Mouse (Mus musculus): ENCODE measurements around the gene Wfikkn1. TPM values are rescaled to one million over a fixed set of nuclear protein-coding genes. Genes with fewer than 3 reads are reported as not detected.
"Not testable (repeated sequence)": the region's sequence is repeated elsewhere in the genome, so short reads cannot be mapped to it uniquely, and the experiment has no call there.

Gene Wfikkn1
- total RNA-seq, 2 experiments from 2014 or later: 1.7 TPM; not detected in 1

DNA sequence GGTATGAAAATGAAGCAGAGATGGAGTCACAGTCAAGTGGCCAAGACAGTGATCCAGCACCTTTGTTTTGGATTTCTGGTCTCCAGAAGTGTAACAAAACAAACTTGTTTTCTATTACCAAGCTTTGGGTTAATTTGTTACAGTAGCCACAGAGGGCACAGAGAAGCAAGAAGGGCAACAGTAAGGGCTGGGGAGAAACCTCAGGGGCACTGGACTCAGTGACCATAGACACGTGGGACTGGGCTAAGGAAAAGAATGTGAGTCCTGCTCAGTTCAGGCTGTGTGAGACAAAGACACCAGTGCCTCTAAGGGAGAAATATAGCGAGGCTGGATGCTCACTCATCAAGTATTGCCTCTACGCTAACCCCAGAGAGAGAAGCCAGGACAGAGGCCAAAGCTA, 8.0 kb downstream of the Wfikkn1 start:
- no peak for ATAC-seq (replicated peaks; ENCODE audit: low FRiP score, poor library complexity, severe bottlenecking)

DNA sequence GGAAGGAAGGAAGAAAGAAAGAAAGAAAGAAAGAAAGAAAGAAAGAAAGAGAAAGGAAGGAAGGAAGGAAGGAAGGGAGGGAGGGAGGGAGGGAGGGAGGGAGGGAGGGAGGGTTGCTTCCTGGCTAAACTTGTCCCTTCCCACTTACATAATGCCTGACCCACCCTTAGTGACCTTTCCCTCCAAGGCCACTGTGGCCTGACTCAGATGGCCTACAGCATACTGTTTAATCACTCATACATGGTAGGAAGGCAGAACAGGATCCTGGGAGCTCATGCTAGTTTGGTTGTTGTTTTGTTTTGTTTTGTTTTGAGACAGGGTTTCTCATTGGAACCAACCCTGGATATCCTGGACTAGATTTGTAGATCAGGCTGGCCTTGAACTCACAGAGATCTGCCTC, 9.1 kb downstream of the Wfikkn1 start:
- not testable (repeated sequence) for ATAC-seq (replicated peaks; ENCODE audit: low FRiP score, poor library complexity, severe bottlenecking)

DNA sequence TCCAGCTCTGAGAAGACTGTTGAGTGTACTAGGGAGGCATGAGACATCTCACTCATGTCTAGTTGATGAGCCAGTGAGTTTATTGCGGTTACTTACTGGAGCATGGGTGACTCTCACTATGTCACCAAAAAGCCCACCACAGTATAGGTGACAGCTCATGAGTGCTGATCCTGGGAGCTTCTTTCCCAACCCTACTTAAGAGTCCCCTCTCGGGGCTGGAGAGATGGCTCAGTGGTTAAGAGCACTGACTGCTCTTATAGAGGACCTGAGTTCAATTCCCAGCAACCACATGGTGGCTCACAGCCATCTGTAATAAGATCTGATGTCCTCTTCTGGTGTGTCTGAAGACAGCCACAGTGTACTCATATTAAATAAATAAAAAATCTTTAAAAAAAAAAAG, 10.7 kb downstream of the Wfikkn1 start:
- ATAC-seq (replicated peaks; ENCODE audit: low FRiP score, poor library complexity, severe bottlenecking): no peak

DNA sequence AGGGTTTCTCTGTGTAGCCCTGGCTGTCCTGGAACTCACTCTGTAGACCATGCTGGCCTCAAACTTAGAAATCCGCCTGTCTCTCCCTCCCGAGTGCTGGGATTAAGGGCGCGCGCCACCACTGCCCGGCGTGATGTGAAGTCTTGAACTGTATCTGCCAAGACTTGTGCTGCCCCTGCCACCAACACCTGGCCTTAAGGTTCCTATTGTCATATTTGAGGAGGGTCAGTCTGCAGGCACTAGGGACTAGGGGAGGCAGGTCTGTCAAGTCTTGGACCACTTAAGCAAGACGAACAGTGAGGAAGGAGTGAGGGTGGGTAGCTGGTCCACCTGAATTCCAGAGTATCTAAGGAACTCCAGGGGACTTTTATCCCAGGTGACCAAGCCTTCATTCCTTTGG, 11.2 kb downstream of the Wfikkn1 start:
- ATAC-seq (replicated peaks; ENCODE audit: low FRiP score, poor library complexity, severe bottlenecking): no peak

DNA sequence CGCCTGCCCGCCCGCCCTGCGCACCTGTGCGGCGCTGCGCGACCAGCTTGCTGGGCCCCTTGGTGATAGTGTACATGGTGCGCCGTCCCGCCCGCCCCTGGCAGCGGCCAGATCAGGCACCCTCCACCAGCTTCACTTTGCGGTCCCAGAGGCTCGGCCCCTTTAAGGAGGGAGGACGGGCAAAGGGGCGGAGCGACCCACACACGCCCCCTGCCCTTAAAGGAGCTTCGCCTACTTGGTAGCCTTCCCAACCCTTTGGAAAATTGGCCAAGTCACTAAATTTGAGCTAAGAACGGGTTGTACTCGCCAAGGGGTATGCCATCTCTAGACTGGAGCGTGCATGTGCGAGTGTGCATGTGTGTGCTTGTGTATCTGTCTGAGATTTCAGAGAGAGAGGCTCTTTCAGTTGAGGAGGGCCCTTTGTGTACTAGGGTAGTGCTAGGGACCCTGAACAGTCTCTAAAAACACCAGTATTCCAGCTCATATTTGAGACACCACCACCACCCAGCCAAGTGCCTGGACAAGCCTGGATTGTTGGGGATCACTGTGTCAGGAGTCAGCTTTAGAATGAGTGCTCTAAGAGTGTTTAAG, 12.0 kb downstream of the Wfikkn1 start, which contains the start of gene Mcrip2:
TSS of gene Mcrip2 (minus strand) at position 164 of the 591 bp plus-strand sequence.
- no peak for ATAC-seq (replicated peaks; ENCODE audit: low FRiP score, poor library complexity, severe bottlenecking)

DNA sequence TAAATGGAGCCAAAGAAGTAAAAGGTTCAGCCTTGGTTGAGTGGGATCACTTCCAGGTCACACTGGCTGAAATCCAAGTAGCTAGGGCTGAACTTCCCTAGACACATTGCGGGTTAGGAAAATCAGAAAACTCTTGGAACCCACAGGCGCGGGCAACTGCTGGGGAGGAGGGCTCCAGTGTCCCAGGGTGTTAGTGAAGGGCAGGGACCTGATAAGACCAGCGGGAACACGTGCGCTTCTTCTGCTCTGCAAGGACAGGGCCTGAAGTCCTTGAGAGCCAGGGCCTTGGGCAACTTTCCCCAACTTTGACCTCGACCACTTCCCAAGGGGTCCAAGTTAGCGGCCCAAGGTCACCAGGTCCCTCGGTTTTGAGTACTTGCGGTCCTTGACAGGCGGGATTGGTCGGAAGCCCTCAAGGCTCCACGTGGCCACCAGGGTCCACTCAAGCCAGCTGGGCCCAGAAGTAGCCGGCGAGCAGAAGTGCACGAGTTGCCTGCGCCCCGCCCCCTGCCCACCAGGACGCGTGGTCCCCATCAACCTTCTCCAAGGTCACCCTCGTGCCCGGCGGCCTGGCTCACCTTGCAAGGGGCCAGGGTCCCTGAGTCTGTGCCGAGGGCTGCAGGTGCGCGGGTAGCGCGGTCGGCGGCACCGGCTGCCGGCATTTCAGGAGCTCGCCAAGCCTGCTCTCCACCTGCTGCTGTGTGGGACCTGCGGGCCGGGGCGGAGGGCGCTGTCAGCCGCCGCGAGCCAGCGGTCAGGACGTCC, 12.6 kb downstream of the Wfikkn1 start:
- ATAC-seq (replicated peaks; ENCODE audit: low FRiP score, poor library complexity, severe bottlenecking): peak; percentile 61

DNA sequence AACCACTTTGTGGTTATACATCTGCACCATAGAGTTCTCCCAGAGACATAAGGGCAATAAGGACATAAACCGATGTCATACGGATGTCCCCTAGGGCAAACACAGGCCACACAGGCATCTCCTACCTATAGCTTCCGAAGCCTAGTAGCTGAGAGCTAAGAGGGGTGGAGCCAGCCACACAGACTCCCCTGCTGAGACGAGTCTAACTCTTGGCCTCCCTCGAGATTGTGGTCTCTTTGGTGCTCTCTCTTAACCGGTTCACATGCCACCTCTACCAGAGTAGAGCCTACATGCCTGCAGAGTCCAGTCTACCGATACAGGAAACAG, 13.2 kb downstream of the Wfikkn1 start:
- no peak for ATAC-seq (replicated peaks; ENCODE audit: low FRiP score, poor library complexity, severe bottlenecking)

DNA sequence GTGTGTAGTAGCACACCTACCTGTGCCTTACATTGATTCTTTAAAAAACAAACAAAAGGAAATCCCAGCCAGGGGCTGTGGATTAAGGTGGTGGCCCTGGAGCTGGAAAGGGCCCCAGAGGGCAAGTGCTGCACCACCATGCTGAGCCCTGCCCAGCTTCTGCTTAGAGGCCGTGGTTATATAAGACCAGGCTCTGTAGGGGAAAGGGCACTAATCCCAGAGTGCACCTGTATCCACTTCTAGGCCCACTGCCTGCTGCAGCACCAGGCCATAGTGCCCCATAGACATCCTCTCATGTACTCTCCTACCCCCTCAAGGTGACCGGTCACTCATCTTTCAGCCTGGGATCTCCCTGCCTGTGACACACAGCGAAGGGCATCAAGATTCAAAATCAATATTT, 14.5 kb downstream of the Wfikkn1 start:
- ATAC-seq (replicated peaks; ENCODE audit: low FRiP score, poor library complexity, severe bottlenecking): no peak

DNA sequence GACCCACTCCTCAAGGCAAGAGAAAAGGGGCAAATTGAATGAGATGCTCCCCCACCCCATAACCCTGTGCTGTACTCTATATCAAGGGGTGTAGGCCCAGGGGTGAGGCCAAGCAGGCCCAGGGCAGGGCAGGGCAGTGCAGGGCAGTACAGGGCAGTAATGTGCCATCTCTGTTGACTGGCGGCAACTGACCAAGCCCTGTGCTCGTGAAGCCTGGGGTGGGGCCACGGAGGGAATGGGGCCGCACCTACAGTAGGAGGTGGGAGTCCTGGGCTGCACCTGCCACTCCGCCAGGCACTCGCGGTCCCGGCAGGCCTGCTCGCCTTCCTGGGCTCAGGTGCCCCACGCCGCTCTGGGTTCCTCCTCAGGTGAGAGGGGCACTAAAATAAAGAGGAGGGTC, 15.4 kb downstream of the Wfikkn1 start:
- ATAC-seq (replicated peaks; ENCODE audit: low FRiP score, poor library complexity, severe bottlenecking): no peak

DNA sequence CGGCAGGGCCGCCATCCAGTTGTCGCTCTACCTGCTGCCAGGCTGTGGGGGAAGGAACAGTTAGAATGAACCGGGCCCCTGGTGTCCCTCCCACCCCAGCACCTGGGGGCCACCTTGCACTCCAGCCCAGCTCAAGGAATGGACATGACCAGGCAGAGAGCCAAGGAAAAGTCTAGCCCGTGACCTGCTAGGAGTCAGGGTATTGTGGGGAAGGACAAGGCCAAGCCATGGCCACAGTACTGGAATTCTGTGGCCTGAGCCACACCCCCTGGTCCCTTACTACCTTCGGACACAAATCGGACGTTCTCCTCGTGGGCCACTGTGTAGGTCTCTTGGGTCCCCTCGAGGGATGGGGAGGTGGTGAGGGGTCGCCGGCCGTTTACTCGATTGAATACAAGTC, 16.3 kb downstream of the Wfikkn1 start:
- ATAC-seq (replicated peaks; ENCODE audit: low FRiP score, poor library complexity, severe bottlenecking): no peak

DNA sequence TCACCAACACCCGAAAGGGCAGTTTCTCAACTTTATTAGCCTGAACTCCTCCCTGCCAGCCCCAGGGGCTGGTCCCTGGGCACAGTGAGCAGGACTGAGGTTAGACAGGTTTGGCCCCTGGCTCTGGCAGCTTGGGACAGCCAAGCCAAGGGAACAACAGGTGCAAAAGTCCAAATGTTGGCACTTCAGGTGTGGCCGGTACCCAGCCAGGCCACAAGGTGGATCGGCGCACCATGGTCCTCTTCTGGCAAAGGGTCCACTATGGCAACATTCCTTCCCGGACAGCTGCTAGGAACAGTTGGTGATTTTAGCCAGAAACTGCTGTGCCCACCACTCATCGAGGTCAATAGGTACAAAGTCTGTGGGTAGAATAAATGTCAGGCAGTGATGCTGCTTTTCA, 17.0 kb downstream of the Wfikkn1 start:
- no peak for ATAC-seq (replicated peaks; ENCODE audit: low FRiP score, poor library complexity, severe bottlenecking)

DNA sequence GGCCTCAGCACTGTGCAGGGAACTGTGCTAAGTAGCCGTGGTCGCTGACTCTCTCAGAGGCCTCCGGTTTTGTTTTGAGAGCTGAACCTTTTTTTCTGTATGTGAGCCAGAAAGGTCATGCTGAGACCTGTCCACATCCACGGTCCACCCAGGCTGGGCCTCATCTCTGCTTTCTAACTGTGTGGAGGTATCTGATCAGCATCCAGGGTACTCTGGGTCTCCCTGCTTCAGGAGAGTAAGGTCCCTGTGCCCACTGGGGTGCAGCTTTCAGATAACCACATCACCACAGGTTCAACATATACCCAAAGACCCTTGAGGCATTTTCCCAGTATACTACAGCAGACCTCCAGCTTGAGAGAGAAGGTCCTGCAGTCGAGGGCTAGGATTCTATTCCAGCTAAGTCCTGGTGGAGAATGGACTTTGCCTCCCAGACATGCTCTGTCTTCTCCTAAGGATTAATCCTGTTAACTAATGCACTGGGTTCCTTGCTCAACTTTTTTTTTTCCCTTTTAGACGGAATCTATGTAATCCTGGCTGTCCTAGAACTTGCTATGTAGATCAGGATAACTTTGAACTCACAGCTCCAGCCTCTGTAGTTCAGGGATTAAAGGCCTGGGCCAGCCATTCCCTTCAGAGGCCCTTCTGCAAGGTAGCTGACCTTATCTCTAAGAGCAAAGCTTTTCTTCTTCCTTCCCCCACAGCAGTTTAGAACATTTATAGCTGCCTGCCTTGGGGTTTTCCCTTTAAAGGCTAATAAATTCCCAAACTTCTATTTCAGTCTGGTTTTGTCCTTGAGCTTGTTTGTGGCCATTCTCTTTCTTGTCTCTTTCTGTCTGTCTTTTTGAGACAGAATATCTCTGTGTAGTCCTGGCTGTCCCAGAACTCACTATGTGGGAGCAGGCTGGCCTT, 18.7 kb downstream of the Wfikkn1 start:
- ATAC-seq (replicated peaks; ENCODE audit: low FRiP score, poor library complexity, severe bottlenecking): no peak

DNA sequence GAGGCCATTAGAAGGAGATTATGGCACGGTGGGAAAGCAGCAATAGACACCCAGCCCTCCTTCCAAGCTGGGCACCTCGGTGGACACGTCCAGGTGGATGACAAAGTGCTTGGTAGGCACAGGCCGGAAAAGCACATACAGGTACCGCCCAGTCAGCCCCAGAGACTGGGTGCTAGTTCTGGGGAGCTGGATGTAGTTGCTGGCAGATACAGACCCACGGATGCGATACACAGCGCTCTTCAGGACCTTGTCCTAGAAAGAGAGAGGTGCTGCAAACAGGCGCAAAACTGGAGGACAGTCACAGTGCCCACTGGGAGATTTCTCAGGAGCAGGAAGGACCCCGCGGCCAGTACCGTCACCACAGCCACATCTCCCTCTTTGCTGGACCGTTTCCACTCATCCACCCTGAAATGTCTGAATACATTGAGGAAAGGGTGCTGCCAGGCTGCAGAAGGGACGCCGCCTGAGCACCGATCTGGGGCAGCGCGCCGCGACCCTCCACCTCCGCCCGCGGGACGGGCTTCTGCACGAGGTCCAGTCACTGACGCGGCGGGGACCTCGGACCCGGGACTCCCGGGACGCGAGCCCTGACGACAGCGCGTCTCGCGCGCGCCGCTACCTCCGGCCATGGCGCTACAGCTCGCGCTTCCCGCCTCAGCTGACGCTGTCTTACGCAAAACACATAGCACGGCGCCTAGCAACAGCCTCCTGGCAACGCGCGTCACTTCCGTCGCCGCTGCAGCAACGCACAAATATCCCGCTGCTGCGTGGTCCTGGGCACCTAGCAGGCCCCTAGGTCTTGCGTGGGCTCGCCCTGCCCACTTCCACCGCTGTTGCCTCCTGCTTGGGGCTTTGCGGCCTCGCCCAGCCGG, 19.6 kb downstream of the Wfikkn1 start, which contains the start of gene Wdr90:
TSS of gene Wdr90 (minus strand) at position 670 of the 872 bp plus-strand sequence.
- ATAC-seq (replicated peaks; ENCODE audit: low FRiP score, poor library complexity, severe bottlenecking): peak; percentile 94

DNA sequence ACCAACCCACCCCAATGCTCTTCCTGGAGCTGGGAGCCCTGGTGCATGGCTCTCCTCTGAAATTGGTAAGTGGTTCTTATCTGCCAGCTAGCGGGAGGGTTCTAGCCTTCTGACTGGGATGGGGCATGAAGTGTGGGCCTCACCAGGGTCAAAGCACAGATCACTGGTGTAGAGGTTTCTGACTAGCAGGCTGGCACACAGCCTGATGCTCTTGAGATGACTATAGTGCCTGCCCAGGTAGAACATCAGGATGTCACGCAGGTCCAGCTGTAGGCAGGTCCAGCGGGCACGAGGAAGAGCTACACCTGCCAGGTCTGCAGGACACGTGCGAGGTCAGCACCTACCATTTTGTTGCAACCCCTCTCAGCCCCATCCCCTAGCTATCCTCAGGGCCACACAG, 20.4 kb downstream of the Wfikkn1 start:
- ATAC-seq (replicated peaks; ENCODE audit: low FRiP score, poor library complexity, severe bottlenecking): no peak

DNA sequence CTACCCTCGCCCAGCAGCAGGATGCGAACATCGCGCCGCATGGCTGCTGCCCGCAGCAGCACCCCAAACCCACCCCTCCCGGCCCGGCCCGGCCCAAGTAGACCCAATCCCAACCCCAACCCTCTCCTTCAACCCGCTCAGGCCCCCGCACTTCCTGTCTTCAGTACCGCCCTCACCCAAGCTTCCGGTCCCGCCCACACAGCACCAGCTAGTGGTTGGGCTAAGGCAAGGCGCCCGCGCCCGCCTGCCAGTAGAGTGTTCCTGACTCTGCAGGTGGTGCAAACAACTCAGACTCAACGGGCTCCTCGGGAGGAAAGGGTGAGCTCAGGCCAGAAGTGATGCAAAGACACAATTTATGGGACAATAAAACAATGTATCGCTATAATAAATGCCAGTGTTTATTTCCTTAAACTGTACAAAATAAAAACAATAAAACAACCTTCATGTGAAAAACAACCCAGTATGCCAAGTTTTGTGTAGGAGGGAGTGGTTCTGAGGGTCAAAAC, 36.2 kb downstream of the Wfikkn1 start, which contains the start of gene Rhot2:
TSS of gene Rhot2 (minus strand) at position 456 of the 506 bp plus-strand sequence.
- peak; percentile 92 for ATAC-seq (replicated peaks; ENCODE audit: low FRiP score, poor library complexity, severe bottlenecking)

DNA sequence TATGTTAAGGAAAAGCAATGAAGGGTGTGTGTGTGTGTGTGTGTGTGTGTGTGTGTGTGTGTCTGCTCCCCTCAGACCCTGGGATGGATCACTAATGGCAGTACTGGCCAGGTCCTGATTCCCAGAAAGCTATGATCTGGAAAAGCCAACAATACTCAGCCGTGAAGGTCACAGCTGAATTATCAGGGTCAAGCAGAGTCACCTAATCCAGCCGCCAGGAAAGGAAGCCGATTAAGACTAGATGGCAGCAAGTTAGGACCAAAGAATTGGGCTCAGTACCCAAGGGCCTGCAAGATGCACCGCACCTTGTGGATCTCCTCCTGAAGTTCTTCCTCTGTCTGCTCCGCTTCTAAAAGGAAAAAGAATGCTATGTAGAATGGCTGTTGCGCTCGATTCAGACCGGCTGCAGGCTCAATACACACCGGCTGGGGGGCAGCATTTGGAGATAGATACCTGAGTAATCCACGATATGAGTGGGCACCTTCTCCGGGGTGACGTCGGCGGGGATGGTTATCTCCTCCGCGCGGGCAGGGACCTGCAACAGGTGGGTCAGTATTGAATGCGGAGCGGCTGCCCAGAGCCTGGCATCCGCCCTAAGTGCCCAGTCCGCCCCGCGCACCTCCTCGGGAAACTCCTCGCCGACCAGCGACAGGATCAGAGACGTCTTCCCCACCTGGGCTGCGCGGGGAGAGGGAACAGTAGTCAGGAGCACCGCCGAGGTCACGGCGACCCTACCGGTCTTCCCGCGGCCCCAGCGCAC, 36.8 kb downstream of the Wfikkn1 start:
- ATAC-seq (replicated peaks; ENCODE audit: low FRiP score, poor library complexity, severe bottlenecking): peak; percentile 41

DNA sequence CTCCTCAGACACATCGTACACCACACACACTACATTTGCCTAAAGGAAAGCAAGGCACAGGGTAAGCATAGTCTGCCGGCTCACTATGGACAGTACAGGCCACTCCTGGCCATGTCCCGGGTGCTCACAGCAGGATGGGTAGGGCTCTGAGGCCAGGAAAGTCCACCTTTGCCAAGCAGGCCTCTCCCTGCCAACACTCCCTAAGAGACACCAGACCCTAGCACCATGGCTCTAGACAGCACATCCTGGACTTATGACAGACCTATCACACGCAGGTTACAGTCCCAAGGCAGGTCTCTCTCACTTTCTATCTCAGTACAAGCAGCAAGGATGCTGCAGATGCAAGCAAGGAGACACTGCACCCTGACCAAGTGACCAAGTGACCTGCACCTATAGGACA, 37.5 kb downstream of the Wfikkn1 start:
- no peak for ATAC-seq (replicated peaks; ENCODE audit: low FRiP score, poor library complexity, severe bottlenecking)

DNA sequence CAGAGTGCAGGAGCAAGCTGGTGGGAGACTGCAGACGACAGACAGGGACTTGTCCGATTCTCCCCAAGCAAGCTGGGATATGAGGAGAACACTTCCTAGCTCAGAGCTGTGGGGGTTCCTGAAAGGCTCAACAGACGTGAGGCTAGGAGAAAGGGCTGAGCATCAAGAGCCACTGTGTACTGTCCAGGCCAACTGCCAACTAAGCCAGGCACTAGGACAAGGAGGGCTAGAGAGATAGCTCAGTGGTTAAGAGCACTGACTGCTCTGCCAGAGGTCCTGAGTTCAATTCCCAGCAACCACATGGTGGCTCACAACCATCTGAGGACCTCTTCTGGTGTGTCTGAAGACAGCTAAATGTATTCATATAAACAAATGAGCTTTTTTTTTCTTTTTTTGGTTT, 38.1 kb downstream of the Wfikkn1 start:
- ATAC-seq (replicated peaks; ENCODE audit: low FRiP score, poor library complexity, severe bottlenecking): no peak
